9 mouse cellular contexts compared by ENCODE assay signal in genomic region chr14:20179080-20179479, GRCm38 (mm10). TPM values are rescaled to one million over a fixed set of nuclear protein-coding genes. Genes with fewer than 3 reads are reported as not detected.
DNase-seq lines count a peak whose midpoint lies in the region; ATAC-seq lines count a peak whose summit lies in the region.
"Had no signal": no experiment of that assay in that cellular context is flagged by ENCODE, and none has a peak within 500 bp of the region (broad histone marks: within the 10 kb centered on the region; RNA-seq: fewer than 3 reads in every experiment).

No protein-coding gene starts in this region.

- H3K4me3 ChIP-seq in heart, embryonic 11.5 days (ENCODE audit: low read depth, low read length): no peak overlapping the region
- H3K4me3 ChIP-seq in midbrain, embryonic 13.5 days (replicated peaks): no peak overlapping the region
- no peak overlapping the region for H3K4me3 ChIP-seq in midbrain, embryonic 15.5 days
- H3K4me3 ChIP-seq in intestine, embryonic 15.5 days (replicated peaks): 0 out of 2 replicates have a peak overlapping the region, but pooled peaks have one; percentile 61
- H3K4me3 ChIP-seq in stomach, embryonic 16.5 days (replicated peaks; ENCODE audit: low read length): peak overlapping the region; percentile 66

- ATAC-seq in heart, embryonic 11.5 days (replicated peaks; ENCODE audit: insufficient number of reproducible peaks, low FRiP score, low TSS enrichment): no peak
- no peak for ATAC-seq in midbrain, embryonic 13.5 days
- ATAC-seq in midbrain, embryonic 15.5 days (replicated peaks): no peak
- no peak for ATAC-seq in intestine, embryonic 15.5 days
- ATAC-seq in stomach, embryonic 16.5 days (ENCODE audit: insufficient read depth, low FRiP score): no peak

- H3K4me2 ChIP-seq in heart, embryonic 11.5 days: peak overlapping the region; percentile 91
- H3K4me2 ChIP-seq in midbrain, embryonic 13.5 days (replicated peaks): peak overlapping the region; percentile 88
- H3K4me2 ChIP-seq in midbrain, embryonic 15.5 days: no peak overlapping the region
- H3K4me2 ChIP-seq in intestine, embryonic 15.5 days (replicated peaks): peak overlapping the region; percentile 95; the same call in 1 of the 2 replicates
- H3K4me2 ChIP-seq in stomach, embryonic 16.5 days (ENCODE audit: low read depth, low read length): peak overlapping the region; percentile 97

- no peaks in the 10 kb centered on the region for H3K36me3 ChIP-seq in heart, embryonic 11.5 days (ENCODE audit: control insufficient read depth, insufficient read depth, low read length)
- no peaks in the 10 kb centered on the region for H3K36me3 ChIP-seq in midbrain, embryonic 13.5 days
- no peaks in the 10 kb centered on the region for H3K36me3 ChIP-seq in midbrain, embryonic 15.5 days (replicated peaks)
- no peaks in the 10 kb centered on the region for H3K36me3 ChIP-seq in intestine, embryonic 15.5 days
- no peaks in the 10 kb centered on the region for H3K36me3 ChIP-seq in stomach, embryonic 16.5 days (ENCODE audit: control insufficient read depth, insufficient read depth, low read length)

- DNase-seq in heart, postnatal 4 days: no peak
- DNase-seq in left cerebral cortex, adult 8-10 months (ENCODE audit: low spot score in 2 of 2): no peak
- DNase-seq in adrenal gland, postnatal 14 days: no peak
- DNase-seq: layer of hippocampus, adult 9-11 months had no signal

- H3K27me3 ChIP-seq in heart, embryonic 11.5 days (ENCODE audit: control insufficient read depth, insufficient read depth, low read length): no peaks in the 10 kb centered on the region
- peaks cover 22% of the 10 kb centered on the region for H3K27me3 ChIP-seq in midbrain, embryonic 13.5 days
- H3K27me3 ChIP-seq in midbrain, embryonic 15.5 days (replicated peaks): peaks cover 14% of the 10 kb centered on the region; the same call in 1 of the 2 replicates
- no peaks in the 10 kb centered on the region for H3K27me3 ChIP-seq in intestine, embryonic 15.5 days (replicated peaks)
- no peaks in the 10 kb centered on the region for H3K27me3 ChIP-seq in stomach, embryonic 16.5 days (ENCODE audit: control insufficient read depth, insufficient read depth, low read length)

- peaks cover 17% of the 10 kb centered on the region; the same call in 1 of the 2 replicates for H3K4me1 ChIP-seq in heart, embryonic 11.5 days (ENCODE audit: control insufficient read depth, insufficient read depth, low read length)
- H3K4me1 ChIP-seq in midbrain, embryonic 13.5 days (replicated peaks): peaks cover 32% of the 10 kb centered on the region
- H3K4me1 ChIP-seq in midbrain, embryonic 15.5 days: peaks cover 13% of the 10 kb centered on the region
- peaks cover 24% of the 10 kb centered on the region for H3K4me1 ChIP-seq in intestine, embryonic 15.5 days (replicated peaks)
- peaks cover 20% of the 10 kb centered on the region; the same call in 1 of the 2 replicates for H3K4me1 ChIP-seq in stomach, embryonic 16.5 days (ENCODE audit: control insufficient read depth, insufficient read depth, low read length)

- H3K27ac ChIP-seq in heart, embryonic 11.5 days (ENCODE audit: low read depth, low read length): no peak overlapping the region
- no peak overlapping the region for H3K27ac ChIP-seq in midbrain, embryonic 13.5 days
- no peak overlapping the region for H3K27ac ChIP-seq in midbrain, embryonic 15.5 days
- H3K27ac ChIP-seq in intestine, embryonic 15.5 days: no peak overlapping the region
- H3K27ac ChIP-seq in stomach, embryonic 16.5 days (ENCODE audit: low read length): no peak overlapping the region

- 46% methylated on average over 3 of the region's 3 CpGs for WGBS in heart, embryonic 11.5 days (ENCODE audit: insufficient replicate concordance)
- 14% methylated on average over 3 of the region's 3 CpGs for WGBS in midbrain, embryonic 13.5 days
- 33% methylated on average over 3 of the region's 3 CpGs for whole genome bisulfite sequencing in midbrain, embryonic 15.5 days
- 52% methylated on average over 3 of the region's 3 CpGs for WGBS in intestine, embryonic 15.5 days
- WGBS in stomach, embryonic 16.5 days: 43% methylated on average over 3 of the region's 3 CpGs

- no peaks in the 10 kb centered on the region for H3K9me3 ChIP-seq in heart, embryonic 11.5 days (replicated peaks; ENCODE audit: control insufficient read depth, low read length)
- no peaks in the 10 kb centered on the region for H3K9me3 ChIP-seq in midbrain, embryonic 13.5 days
- H3K9me3 ChIP-seq in midbrain, embryonic 15.5 days: no peaks in the 10 kb centered on the region
- H3K9me3 ChIP-seq in intestine, embryonic 15.5 days: no peaks in the 10 kb centered on the region
- no peaks in the 10 kb centered on the region for H3K9me3 ChIP-seq in stomach, embryonic 16.5 days (replicated peaks; ENCODE audit: control insufficient read depth, low read length)

- H3K9ac ChIP-seq in heart, embryonic 11.5 days (ENCODE audit: low read depth, low read length): no peak overlapping the region
- H3K9ac ChIP-seq in midbrain, embryonic 13.5 days (replicated peaks): no peak overlapping the region
- H3K9ac ChIP-seq in midbrain, embryonic 15.5 days: no peak overlapping the region
- H3K9ac ChIP-seq in intestine, embryonic 15.5 days: no peak overlapping the region
- 0 out of 2 replicates have a peak overlapping the region, but pooled peaks have one; percentile 24 for H3K9ac ChIP-seq in stomach, embryonic 16.5 days (ENCODE audit: low read length)

RNA-seq across cellular contexts. Expression of gene Kcnk5, which starts 2.5 kb away (rescaled TPM):
- polyA plus RNA-seq in heart, embryonic 11.5 days (2014; fragmentation: Nextera tagmentation; extraction: Ambion mirVana): 2.2 and 2.9 TPM in 2 replicates
- 1 to 10 TPM; 1.3 to 1.7 TPM for total RNA-seq in heart, postnatal 4 days (2021)
- polyA plus RNA-seq in midbrain, embryonic 13.5 days (2015; fragmentation: Nextera tagmentation; extraction: Ambion mirVana): 2.0 and 2.7 TPM in 2 replicates
- 1.1 and 1.3 TPM in 2 replicates for polyA plus RNA-seq in midbrain, embryonic 15.5 days (2015; fragmentation: Nextera tagmentation; extraction: Ambion mirVana)
- polyA plus RNA-seq in intestine, embryonic 15.5 days (2015; fragmentation: Nextera tagmentation; extraction: Ambion mirVana): 9.5 TPM in 2 replicates
- polyA plus RNA-seq in stomach, embryonic 16.5 days (2015; fragmentation: Nextera tagmentation; extraction: Ambion mirVana): 8.7 and 9.5 TPM in 2 replicates
- total RNA-seq in left cerebral cortex, adult 8-10 months (2022): 1 to 10 TPM in 1 of 4 experiments, under 1 TPM in 3; 0.13 to 1.4 (median 0.84) TPM
- total RNA-seq in adrenal gland, postnatal 14 days (2021): 8.8 and 14.2 TPM in 2 replicates

RNA-seq across cellular contexts. Expression of gene Saysd1, which starts 40.7 kb away (rescaled TPM):
- polyA plus RNA-seq in heart, embryonic 11.5 days (2014; fragmentation: Nextera tagmentation; extraction: Ambion mirVana): 8.4 and 8.6 TPM in 2 replicates
- total RNA-seq in heart, postnatal 4 days (2021): 1 to 10 TPM; 2.7 to 3.4 TPM
- polyA plus RNA-seq in midbrain, embryonic 13.5 days (2015; fragmentation: Nextera tagmentation; extraction: Ambion mirVana): 14.8 and 15.1 TPM in 2 replicates
- polyA plus RNA-seq in midbrain, embryonic 15.5 days (2015; fragmentation: Nextera tagmentation; extraction: Ambion mirVana): 12.6 and 13.3 TPM in 2 replicates
- polyA plus RNA-seq in intestine, embryonic 15.5 days (2015; fragmentation: Nextera tagmentation; extraction: Ambion mirVana): 15.8 and 16.8 TPM in 2 replicates
- polyA plus RNA-seq in stomach, embryonic 16.5 days (2015; fragmentation: Nextera tagmentation; extraction: Ambion mirVana): 12.9 and 13.5 TPM in 2 replicates
- 1 to 10 TPM; 3.3 to 4.4 (median 4.0) TPM for total RNA-seq in left cerebral cortex, adult 8-10 months (2022)
- 6.2 and 7.1 TPM in 2 replicates for total RNA-seq in adrenal gland, postnatal 14 days (2021)

Comparison
In these comparisons a context has a peak if more than half of its experiments do, and no peak if none do; other contexts are left out.
1. H3K4me3 ChIP-seq: peak in intestine, embryonic 15.5 days (single experiment) and stomach, embryonic 16.5 days (single experiment); none in heart, embryonic 11.5 days (single experiment), midbrain, embryonic 13.5 days (single experiment) and midbrain, embryonic 15.5 days (single experiment).